Mouse (Mus musculus): Measurements from ENCODE around the gene Fbxl17. TPM values are rescaled to one million over a fixed set of nuclear protein-coding genes. Genes with fewer than 3 reads are reported as not detected.

Fbxl17 gene
- total and polyA plus RNA-seq, 3 experiments = 8.2 to 9.9 (median 8.8) TPM

GRCm38 (mm10) chr17:63037562-63037961 is 462.3 kb downstream of the Fbxl17 start:
- Histone ChIP-seq H3K27me3 (ENCODE audit: insufficient read depth, low read length) (peaks cover 4% of the 10 kb centered on the region; the same call in 1 of the 2 replicates), H3K4me1 (ENCODE audit: insufficient read depth, low read depth, low read length) (no peaks in the 10 kb centered on the region), H3K36me3 (replicated peaks) (no peaks in the 10 kb centered on the region), H3K9me3 (replicated peaks) (no peaks in the 10 kb centered on the region), H3K4me3 (ENCODE audit: low read depth, low read length) (no peak overlapping the region)
- TF ChIP-seq TAL1 (conservative IDR thresholded peaks at IDR 0.05; ENCODE audit: low read depth, low read length) (no peak), CTCF (IDR thresholded peaks at IDR 0.05; ENCODE audit: low read depth, low read length) (no peak), POLR2AphosphoS5 (IDR thresholded peaks at IDR 0.05; ENCODE audit: insufficient replicate concordance, low read depth, low read length) (no peak), GATA2 (IDR thresholded peaks at IDR 0.05; ENCODE audit: borderline replicate concordance, low read depth, low read length) (no peak), GATA1 (IDR thresholded peaks at IDR 0.05; ENCODE audit: borderline replicate concordance, low read length) (no peak)
- DNase-seq (ENCODE audit: low spot score) = no peak
- ATAC-seq (ENCODE audit: extremely low read depth, insufficient number of reproducible peaks, low FRiP score, poor library complexity, severe bottlenecking) = no peak

DNA sequence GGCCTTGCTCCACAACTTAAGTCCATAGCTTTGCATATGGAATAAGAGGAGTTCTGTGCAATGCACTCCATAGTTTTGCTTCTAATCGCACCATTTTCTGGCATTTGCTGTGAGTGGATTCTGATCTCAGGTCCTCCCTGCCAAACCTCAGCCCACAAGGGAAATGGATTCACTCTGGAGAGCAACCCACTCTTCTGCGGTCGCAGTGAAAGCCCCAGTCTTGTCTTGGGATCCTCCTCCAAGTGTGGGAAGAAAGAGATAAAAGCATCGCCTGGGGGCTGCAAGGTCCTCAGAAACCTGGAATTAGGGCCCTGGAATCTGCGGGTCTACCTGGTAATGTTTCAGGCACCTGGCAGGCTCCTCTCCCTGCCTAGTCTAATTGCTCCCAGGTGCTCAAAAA is 466.7 kb downstream of the Fbxl17 start:
- Histone ChIP-seq H3K27me3 (ENCODE audit: insufficient read depth, low read length) (peaks cover 3% of the 10 kb centered on the region; the same call in 1 of the 2 replicates), H3K4me1 (ENCODE audit: insufficient read depth, low read depth, low read length) (no peaks in the 10 kb centered on the region), H3K4me3 (ENCODE audit: low read depth, low read length) (no peak overlapping the region), H3K9me3 (replicated peaks) (no peaks in the 10 kb centered on the region), H3K36me3 (replicated peaks) (no peaks in the 10 kb centered on the region)
- no peak for DNase-seq (ENCODE audit: low spot score)
- TF ChIP-seq TAL1 (conservative IDR thresholded peaks at IDR 0.05; ENCODE audit: low read depth, low read length) = no peak
- no peak for TF ChIP-seq GATA2 (IDR thresholded peaks at IDR 0.05; ENCODE audit: borderline replicate concordance, low read depth, low read length)
- TF ChIP-seq POLR2AphosphoS5 (IDR thresholded peaks at IDR 0.05; ENCODE audit: insufficient replicate concordance, low read depth, low read length) = no peak
- TF ChIP-seq CTCF (IDR thresholded peaks at IDR 0.05; ENCODE audit: low read depth, low read length) = no peak
- no peak for TF ChIP-seq GATA1 (IDR thresholded peaks at IDR 0.05; ENCODE audit: borderline replicate concordance, low read length)
- no peak for ATAC-seq (ENCODE audit: extremely low read depth, insufficient number of reproducible peaks, low FRiP score, poor library complexity, severe bottlenecking)

GRCm38 (mm10) chr17:63029105-63029504 is 470.7 kb downstream of the Fbxl17 start:
- no peak overlapping the region for H3K4me3 ChIP-seq (ENCODE audit: low read depth, low read length)
- no peaks in the 10 kb centered on the region for H3K9me3 ChIP-seq (replicated peaks)
- no peak for TF ChIP-seq CTCF (IDR thresholded peaks at IDR 0.05; ENCODE audit: low read depth, low read length)
- TF ChIP-seq POLR2AphosphoS5 (IDR thresholded peaks at IDR 0.05; ENCODE audit: insufficient replicate concordance, low read depth, low read length) = no peak
- no peak for TF ChIP-seq TAL1 (conservative IDR thresholded peaks at IDR 0.05; ENCODE audit: low read depth, low read length)
- TF ChIP-seq GATA2 (IDR thresholded peaks at IDR 0.05; ENCODE audit: borderline replicate concordance, low read depth, low read length) = no peak
- TF ChIP-seq GATA1 (IDR thresholded peaks at IDR 0.05; ENCODE audit: borderline replicate concordance, low read length) = no peak
- H3K4me1 ChIP-seq (ENCODE audit: insufficient read depth, low read depth, low read length) = no peaks in the 10 kb centered on the region
- DNase-seq (ENCODE audit: low spot score) (no peak), ATAC-seq (ENCODE audit: extremely low read depth, insufficient number of reproducible peaks, low FRiP score, poor library complexity, severe bottlenecking) (no peak)
- H3K36me3 ChIP-seq (replicated peaks) = no peaks in the 10 kb centered on the region
- H3K27me3 ChIP-seq (ENCODE audit: insufficient read depth, low read length) = peaks cover 7% of the 10 kb centered on the region

DNA sequence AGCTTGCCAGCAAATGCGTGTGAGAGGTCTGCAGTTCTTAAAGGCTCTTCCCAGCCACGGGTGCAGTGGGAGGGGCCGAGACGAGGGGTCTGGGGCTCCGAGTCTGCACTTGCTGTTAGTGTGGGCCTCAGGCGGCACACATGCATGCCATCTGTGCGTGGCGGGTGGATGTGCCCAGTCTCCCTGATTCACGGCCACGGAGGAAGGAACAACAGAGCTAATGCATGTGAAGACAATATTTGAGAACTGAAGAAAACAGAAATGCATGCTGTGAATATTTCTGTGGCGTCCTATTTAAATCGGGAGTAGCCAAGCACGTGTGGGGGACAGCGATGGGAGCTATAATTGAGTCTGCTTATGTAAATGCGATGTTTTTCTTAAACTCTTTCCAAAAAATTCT is 474.6 kb downstream of the Fbxl17 start:
- no peak overlapping the region for H3K4me3 ChIP-seq (ENCODE audit: low read depth, low read length)
- peaks cover 3% of the 10 kb centered on the region; the same call in 1 of the 2 replicates for H3K27me3 ChIP-seq (ENCODE audit: insufficient read depth, low read length)
- no peaks in the 10 kb centered on the region for H3K9me3 ChIP-seq (replicated peaks)
- H3K36me3 ChIP-seq (replicated peaks) = no peaks in the 10 kb centered on the region
- no peaks in the 10 kb centered on the region for H3K4me1 ChIP-seq (ENCODE audit: insufficient read depth, low read depth, low read length)
- ATAC-seq (ENCODE audit: extremely low read depth, insufficient number of reproducible peaks, low FRiP score, poor library complexity, severe bottlenecking) (no peak), DNase-seq (ENCODE audit: low spot score) (no peak)
- TF ChIP-seq TAL1 (conservative IDR thresholded peaks at IDR 0.05; ENCODE audit: low read depth, low read length) = no peak
- TF ChIP-seq CTCF (IDR thresholded peaks at IDR 0.05; ENCODE audit: low read depth, low read length) = no peak
- TF ChIP-seq GATA2 (IDR thresholded peaks at IDR 0.05; ENCODE audit: borderline replicate concordance, low read depth, low read length) = no peak
- TF ChIP-seq POLR2AphosphoS5 (IDR thresholded peaks at IDR 0.05; ENCODE audit: insufficient replicate concordance, low read depth, low read length) = no peak
- no peak for TF ChIP-seq GATA1 (IDR thresholded peaks at IDR 0.05; ENCODE audit: borderline replicate concordance, low read length)

DNA sequence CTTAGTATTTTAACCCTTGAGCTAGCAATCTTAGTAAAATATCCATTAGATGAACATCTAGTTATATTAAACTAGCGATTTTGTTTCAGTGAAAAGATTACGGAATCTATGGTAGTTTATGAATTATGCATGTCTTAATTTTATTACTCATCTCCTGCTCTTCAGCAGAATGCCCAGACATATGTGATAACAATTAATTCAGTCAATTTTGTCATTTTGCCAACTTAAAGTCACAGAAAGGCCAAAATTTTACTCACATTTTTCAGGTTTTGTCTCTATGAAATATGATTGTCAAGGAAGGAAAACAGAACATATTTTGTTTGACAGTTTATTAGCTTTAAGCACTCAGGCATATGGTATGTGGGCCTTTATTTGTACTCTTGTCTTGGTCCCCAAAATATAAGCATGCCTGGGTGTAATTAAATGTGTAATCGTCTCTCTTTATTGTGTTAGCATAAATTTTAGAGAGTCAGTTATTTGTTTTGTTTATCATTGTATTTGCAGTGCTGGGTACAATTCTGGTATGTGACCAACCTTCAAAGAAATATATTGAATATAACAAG is 482.1 kb downstream of the Fbxl17 start:
- no peaks in the 10 kb centered on the region for H3K4me1 ChIP-seq (ENCODE audit: insufficient read depth, low read depth, low read length)
- H3K36me3 ChIP-seq (replicated peaks) = no peaks in the 10 kb centered on the region
- DNase-seq (ENCODE audit: low spot score) (no peak), ATAC-seq (ENCODE audit: extremely low read depth, insufficient number of reproducible peaks, low FRiP score, poor library complexity, severe bottlenecking) (no peak)
- H3K9me3 ChIP-seq (replicated peaks) = no peaks in the 10 kb centered on the region
- H3K27me3 ChIP-seq (ENCODE audit: insufficient read depth, low read length) = no peaks in the 10 kb centered on the region
- TF ChIP-seq POLR2AphosphoS5 (IDR thresholded peaks at IDR 0.05; ENCODE audit: insufficient replicate concordance, low read depth, low read length) (no peak), TAL1 (conservative IDR thresholded peaks at IDR 0.05; ENCODE audit: low read depth, low read length) (no peak), GATA2 (IDR thresholded peaks at IDR 0.05; ENCODE audit: borderline replicate concordance, low read depth, low read length) (no peak), GATA1 (IDR thresholded peaks at IDR 0.05; ENCODE audit: borderline replicate concordance, low read length) (no peak), CTCF (IDR thresholded peaks at IDR 0.05; ENCODE audit: low read depth, low read length) (no peak)
- H3K4me3 ChIP-seq (ENCODE audit: low read depth, low read length) = no peak overlapping the region

DNA sequence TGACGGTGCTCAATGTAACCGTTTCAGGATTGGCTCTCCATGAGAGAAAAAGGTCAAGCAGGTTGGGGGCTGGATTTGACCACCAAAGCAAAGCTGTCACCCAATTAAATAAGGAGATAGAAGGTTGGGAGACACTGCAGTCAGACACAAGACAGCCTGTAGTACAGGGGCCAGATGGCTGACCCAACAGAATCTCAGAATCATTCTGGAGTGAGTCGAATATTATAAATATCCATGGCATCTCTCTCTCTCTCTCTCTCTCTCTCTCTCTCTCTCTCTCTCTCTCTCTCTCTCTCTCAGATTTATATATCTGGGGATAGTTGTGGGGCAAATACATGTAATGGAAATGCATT is 487.3 kb downstream of the Fbxl17 start:
- Histone ChIP-seq H3K4me1 (ENCODE audit: insufficient read depth, low read depth, low read length) (no peaks in the 10 kb centered on the region), H3K27me3 (ENCODE audit: insufficient read depth, low read length) (no peaks in the 10 kb centered on the region; the same call in 1 of the 2 replicates), H3K9me3 (replicated peaks) (no peaks in the 10 kb centered on the region), H3K4me3 (ENCODE audit: low read depth, low read length) (no peak overlapping the region), H3K36me3 (replicated peaks) (no peaks in the 10 kb centered on the region)
- TF ChIP-seq POLR2AphosphoS5 (IDR thresholded peaks at IDR 0.05; ENCODE audit: insufficient replicate concordance, low read depth, low read length) = no peak
- TF ChIP-seq CTCF (IDR thresholded peaks at IDR 0.05; ENCODE audit: low read depth, low read length) = no peak
- no peak for TF ChIP-seq GATA2 (IDR thresholded peaks at IDR 0.05; ENCODE audit: borderline replicate concordance, low read depth, low read length)
- no peak for TF ChIP-seq GATA1 (IDR thresholded peaks at IDR 0.05; ENCODE audit: borderline replicate concordance, low read length)
- no peak for TF ChIP-seq TAL1 (conservative IDR thresholded peaks at IDR 0.05; ENCODE audit: low read depth, low read length)
- DNase-seq (ENCODE audit: low spot score) (no peak), ATAC-seq (ENCODE audit: extremely low read depth, insufficient number of reproducible peaks, low FRiP score, poor library complexity, severe bottlenecking) (no peak)
